Comparison of ENCODE assay signal across 21 mouse cellular contexts in the genomic region with DNA sequence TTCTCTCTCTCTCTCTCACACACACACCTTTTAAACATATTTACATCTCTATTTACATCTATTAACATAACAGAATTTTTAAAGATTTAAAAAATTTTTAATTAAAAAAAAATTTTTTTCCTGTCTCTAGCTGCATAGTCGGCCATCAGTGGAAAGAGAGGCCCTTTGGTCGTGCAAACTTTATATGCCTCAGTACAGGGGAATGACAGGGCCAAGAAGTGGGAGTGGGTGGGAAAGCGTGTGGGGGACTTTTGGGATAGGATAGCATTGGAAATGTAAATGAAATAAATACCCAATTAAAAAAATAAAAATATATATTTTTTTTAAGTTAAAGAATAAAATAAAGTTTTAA. TPM values are rescaled to one million over a fixed set of nuclear protein-coding genes. Genes with fewer than 3 reads are reported as not detected.
DNase-seq lines count a peak whose midpoint lies in the region; ATAC-seq and TF ChIP-seq lines count a peak whose summit lies in the region.
"Not testable (repeated sequence)": the region's sequence is repeated elsewhere in the genome, so short reads cannot be mapped to it uniquely, and the experiment has no call there.
"Had no signal": no experiment of that assay in that cellular context is flagged by ENCODE, and none has a peak within 500 bp of the region (broad histone marks: within the 10 kb centered on the region; RNA-seq: fewer than 3 reads in every experiment).

No protein-coding gene starts in this region.

- not testable (repeated sequence) for H3K4me3 ChIP-seq in forebrain, embryonic 12.5 days (replicated peaks); heart, adult 2 months; hindbrain, embryonic 13.5 days; intestine, postnatal 0 days (ENCODE audit: low read depth, low read length); limb, embryonic 13.5 days; midbrain, embryonic 11.5 days (ENCODE audit: low read depth, low read length); neural tube, embryonic 11.5 days (ENCODE audit: low read depth, low read length)

- not testable (repeated sequence) for H3K79me2 ChIP-seq in heart, adult 2 months (replicated peaks; ENCODE audit: control insufficient read depth, insufficient read depth, low read length)

- not testable (repeated sequence) for H3K27me3 ChIP-seq in forebrain, embryonic 12.5 days; heart, adult 2 months (ENCODE audit: control insufficient read depth, insufficient read depth, low read length); hindbrain, embryonic 13.5 days; intestine, postnatal 0 days (replicated peaks; ENCODE audit: control insufficient read depth, insufficient read depth, low read length); limb, embryonic 13.5 days; midbrain, embryonic 11.5 days (ENCODE audit: control insufficient read depth, insufficient read depth, low read length); neural tube, embryonic 11.5 days (ENCODE audit: control insufficient read depth, insufficient read depth, low read length)

- intact Hi-C loops in heart, adult 2 months (cut with DNase I): loop anchor here (1.0 to 10.0 kb wide), 2 partner anchors 62 to 260 kb away; a partner anchor contains a TSS

- not testable (repeated sequence) for H3K36me3 ChIP-seq in forebrain, embryonic 12.5 days (replicated peaks); heart, adult 2 months (ENCODE audit: control insufficient read depth, insufficient read depth, low read length); hindbrain, embryonic 13.5 days; intestine, postnatal 0 days (ENCODE audit: control insufficient read depth, insufficient read depth); limb, embryonic 13.5 days; midbrain, embryonic 11.5 days (ENCODE audit: control insufficient read depth, insufficient read depth, low read length); neural tube, embryonic 11.5 days (ENCODE audit: control insufficient read depth, insufficient read depth, low read length)

- H3K9me3 ChIP-seq in forebrain, embryonic 12.5 days; hindbrain, embryonic 13.5 days; intestine, postnatal 0 days (ENCODE audit: control insufficient read depth); limb, embryonic 13.5 days; midbrain, embryonic 11.5 days (ENCODE audit: control insufficient read depth, low read length); neural tube, embryonic 11.5 days (ENCODE audit: control insufficient read depth, low read length): not testable (repeated sequence)

- not testable (repeated sequence) for H3K4me2 ChIP-seq in forebrain, embryonic 12.5 days; limb, embryonic 13.5 days (replicated peaks); neural tube, embryonic 11.5 days (ENCODE audit: low read depth)
- 0 out of 2 replicates have a peak overlapping the region, but pooled peaks have one; percentile 6 for H3K4me2 ChIP-seq in hindbrain, embryonic 13.5 days
- H3K4me2 ChIP-seq in intestine, postnatal 0 days (replicated peaks; ENCODE audit: low read depth): 0 out of 2 replicates have a peak overlapping the region, but pooled peaks have one; percentile 35
- H3K4me2 ChIP-seq in midbrain, embryonic 11.5 days: peak overlapping the region; percentile 4; the same call in 1 of the 2 replicates

- WGBS in forebrain, embryonic 12.5 days: 45% methylated on average over 3 of the region's 3 CpGs
- WGBS in heart, adult 2 months: 36% methylated on average over 3 of the region's 3 CpGs
- WGBS in hindbrain, embryonic 13.5 days: 40% methylated on average over 3 of the region's 3 CpGs
- WGBS in intestine, postnatal 0 days: 33% methylated on average over 3 of the region's 3 CpGs
- 43% methylated on average over 3 of the region's 3 CpGs for WGBS in limb, embryonic 13.5 days
- 49% methylated on average over 3 of the region's 3 CpGs for WGBS in midbrain, embryonic 11.5 days
- WGBS in neural tube, embryonic 11.5 days: 51% methylated on average over 3 of the region's 3 CpGs

- ATAC-seq in forebrain, embryonic 12.5 days (ENCODE audit: low FRiP score): peak; percentile 34; the same call in 1 of the 2 replicates
- ATAC-seq in hindbrain, embryonic 13.5 days (ENCODE audit: low FRiP score); intestine, postnatal 0 days: not testable (repeated sequence)
- peak; percentile 33; the same call in 1 of the 2 replicates for ATAC-seq in limb, embryonic 13.5 days (ENCODE audit: low FRiP score, low read depth)
- peak; percentile 53 for ATAC-seq in midbrain, embryonic 11.5 days (ENCODE audit: low FRiP score)
- ATAC-seq in neural tube, embryonic 11.5 days (ENCODE audit: insufficient read depth, low FRiP score, low TSS enrichment): peak; percentile 42

- H3K9ac ChIP-seq in forebrain, embryonic 12.5 days; heart, adult 2 months (ENCODE audit: low read depth, low read length); hindbrain, embryonic 13.5 days; intestine, postnatal 0 days (ENCODE audit: low read depth, low read length); limb, embryonic 13.5 days; midbrain, embryonic 11.5 days (ENCODE audit: low read length); neural tube, embryonic 11.5 days (ENCODE audit: low read length): not testable (repeated sequence)

- not testable (repeated sequence) for TF ChIP-seq POLR2A in heart, adult 2 months (IDR thresholded peaks at IDR 0.05; ENCODE audit: insufficient read depth, low read depth, low read length)

- H3K4me1 ChIP-seq in forebrain, embryonic 12.5 days; heart, adult 2 months (ENCODE audit: control insufficient read depth, insufficient read depth, low read length); hindbrain, embryonic 13.5 days (replicated peaks); intestine, postnatal 0 days (replicated peaks; ENCODE audit: control insufficient read depth, insufficient read depth, low read length); limb, embryonic 13.5 days; midbrain, embryonic 11.5 days (ENCODE audit: control insufficient read depth, insufficient read depth, low read length); neural tube, embryonic 11.5 days (ENCODE audit: control insufficient read depth, insufficient read depth, low read length): not testable (repeated sequence)

- TF ChIP-seq CTCF in heart, adult 2 months (IDR thresholded peaks at IDR 0.05); intestine, postnatal 0 days (IDR thresholded peaks at IDR 0.05; ENCODE audit: low read depth): not testable (repeated sequence)

- not testable (repeated sequence) for TF ChIP-seq EP300 in heart, adult 2 months (IDR thresholded peaks at IDR 0.05; ENCODE audit: insufficient read depth, low read depth, low read length)

- not testable (repeated sequence) for DNase-seq in heart, adult 2 months; midbrain, embryonic 11.5 days (ENCODE audit: low spot score, missing footprints); neural tube, embryonic 11.5 days (ENCODE audit: low spot score)

- not testable (repeated sequence) for H3K27ac ChIP-seq in forebrain, embryonic 12.5 days; intestine, postnatal 0 days (ENCODE audit: low read depth, low read length); limb, embryonic 13.5 days; midbrain, embryonic 11.5 days (ENCODE audit: low read depth, low read length); neural tube, embryonic 11.5 days (ENCODE audit: low read depth, low read length)
- H3K27ac ChIP-seq in heart, adult 2 months: peak overlapping the region; percentile 27; the same call in 1 of the 2 replicates
- peak overlapping the region; percentile 32 for H3K27ac ChIP-seq in hindbrain, embryonic 13.5 days

RNA-seq across cellular contexts. Expression of a gene that starts 7.7 kb away (rescaled TPM):
- 36.7 and 43.0 TPM in 2 replicates for polyA plus RNA-seq in forebrain, embryonic 12.5 days (2016; fragmentation: Nextera tagmentation; extraction: Ambion mirVana)
- 100 to 1,000 TPM; 100 to 104 TPM for total RNA-seq in heart, adult 2 months (2021)
- polyA plus RNA-seq in heart, adult 2 months (2012; rRNA removed): 53.4 and 88.7 TPM in 2 replicates
- 27.5 and 34.4 TPM in 2 replicates for polyA plus RNA-seq in hindbrain, embryonic 13.5 days (2015; fragmentation: Nextera tagmentation; extraction: Ambion mirVana)
- polyA plus RNA-seq in intestine, postnatal 0 days (2015; fragmentation: Nextera tagmentation; extraction: Ambion mirVana): 23.3 and 36.2 TPM in 2 replicates
- 105 and 113 TPM in 2 replicates for polyA plus RNA-seq in limb, embryonic 13.5 days (2015; fragmentation: Nextera tagmentation; extraction: Ambion mirVana)
- polyA plus RNA-seq in midbrain, embryonic 11.5 days (2014; fragmentation: Nextera tagmentation; extraction: Ambion mirVana): 24.9 and 27.2 TPM in 2 replicates
- 54.3 and 72.3 TPM in 2 replicates for polyA plus RNA-seq in neural tube, embryonic 11.5 days (2014; fragmentation: Nextera tagmentation; extraction: Ambion mirVana)
- total RNA-seq: megakaryocyte, adult 5-6 weeks had no signal

RNA-seq across cellular contexts. Expression of a gene that starts 55.6 kb away (rescaled TPM):
- not detected in 2 replicates for polyA plus RNA-seq in forebrain, embryonic 12.5 days (2016; fragmentation: Nextera tagmentation; extraction: Ambion mirVana)
- 1 to 10 TPM; 1.3 to 2.2 TPM for total RNA-seq in heart, adult 2 months (2021)
- 0.66 and 2.3 TPM in 2 replicates for polyA plus RNA-seq in heart, adult 2 months (2012; rRNA removed)
- polyA plus RNA-seq in hindbrain, embryonic 13.5 days (2015; fragmentation: Nextera tagmentation; extraction: Ambion mirVana): not detected in 2 replicates
- 94.0 and 129 TPM in 2 replicates for polyA plus RNA-seq in intestine, postnatal 0 days (2015; fragmentation: Nextera tagmentation; extraction: Ambion mirVana)
- not detected in 2 replicates for polyA plus RNA-seq in limb, embryonic 13.5 days (2015; fragmentation: Nextera tagmentation; extraction: Ambion mirVana)
- polyA plus RNA-seq in midbrain, embryonic 11.5 days (2014; fragmentation: Nextera tagmentation; extraction: Ambion mirVana): not detected in 2 replicates
- polyA plus RNA-seq in neural tube, embryonic 11.5 days (2014; fragmentation: Nextera tagmentation; extraction: Ambion mirVana): not detected in 2 replicates
- total RNA-seq: common myeloid progenitor, adult 5-6 weeks; G1E; gastrocnemius, postnatal 10 days; layer of hippocampus, postnatal 10 days; megakaryocyte, adult 5-6 weeks; neutrophil, adult 5-6 weeks had no signal
- polyA plus RNA-seq: activated CD4-positive, CD25-positive, alpha-beta regulatory T cell, adult 4 months; embryonic facial prominence, embryonic 10.5 days; erythroblast, embryonic 14.5 days; frontal cortex, adult 2 months; G1E; heart, embryonic 14.5 days; hindbrain, embryonic 10.5 days; limb, embryonic 10.5 days; liver, embryonic 15.5 days had no signal

Comparison
In these comparisons a context has a peak if more than half of its experiments do, and no peak if none do; other contexts are left out.
1. RNA of a gene that starts 55.6 kb away (polyA plus RNA-seq): 94.0 to 129 TPM in intestine, postnatal 0 days; 0.66 to 2.3 TPM in heart, adult 2 months, not detected in limb, embryonic 13.5 days, not detected in midbrain, embryonic 11.5 days, not detected in forebrain, embryonic 12.5 days, not detected in hindbrain, embryonic 13.5 days and not detected in neural tube, embryonic 11.5 days; every median in the first group is over 10 times any median in the second.